Mouse (Mus musculus): ENCODE data around the gene Mup1.
"Not testable (repeated sequence)": the region's sequence is repeated elsewhere in the genome, so short reads cannot be mapped to it uniquely, and the experiment has no call there.

The Mup1 gene

DNA sequence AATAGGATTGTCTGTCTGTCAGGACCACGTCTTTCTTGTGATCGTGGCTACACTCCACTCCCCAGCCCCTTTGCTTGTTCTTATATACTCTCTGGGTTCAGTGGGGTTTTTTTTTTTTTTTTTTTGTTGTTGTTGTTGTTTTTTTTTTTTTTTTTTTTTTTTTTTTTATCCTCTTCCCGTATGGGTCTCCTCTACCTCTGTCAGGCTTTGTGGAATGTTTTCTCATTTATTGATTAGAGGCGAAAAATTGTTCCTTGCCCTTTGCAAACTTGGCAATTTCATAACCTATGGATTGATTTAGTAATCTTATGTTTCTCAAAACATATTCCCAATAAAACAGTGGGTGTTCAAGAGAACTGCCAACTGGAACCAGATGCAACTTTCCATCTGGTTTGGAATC is at the start of gene Mup1:
TSS of gene Mup1 (minus strand) at position 101 of the 400 bp plus-strand sequence.
- not testable (repeated sequence) for DNase-seq (ENCODE audit: low spot score in 2 of 2)

All from heart, adult 9 months (tissue).